15 mouse cellular contexts compared by ENCODE assay signal in genomic region chr12:83208841-83209240, GRCm38 (mm10).
DNase-seq lines count a peak whose midpoint lies in the region; ATAC-seq lines count a peak whose summit lies in the region.
"Had no signal": no experiment of that assay in that cellular context is flagged by ENCODE, and none has a peak within 500 bp of the region (broad histone marks: within the 10 kb centered on the region; RNA-seq: fewer than 3 reads in every experiment).

No protein-coding gene starts in this region.

- WGBS in forebrain, embryonic 15.5 days, result 61% methylated on average over 6 of the region's 6 CpGs
- WGBS in forebrain, embryonic 14.5 days, result 66% methylated on average over 6 of the region's 6 CpGs
- WGBS in heart, embryonic 16.5 days, result 57% methylated on average over 6 of the region's 6 CpGs
- WGBS in midbrain, embryonic 12.5 days, result 73% methylated on average over 6 of the region's 6 CpGs
- 64% methylated on average over 6 of the region's 6 CpGs for WGBS in midbrain, embryonic 14.5 days

- H3K4me2 ChIP-seq in forebrain, embryonic 15.5 days (replicated peaks), result no peak overlapping the region
- H3K4me2 ChIP-seq in forebrain, embryonic 14.5 days (ENCODE audit: low read length), result no peak overlapping the region
- H3K4me2 ChIP-seq in heart, embryonic 16.5 days (ENCODE audit: low read depth, low read length), result no peak overlapping the region
- no peak overlapping the region for H3K4me2 ChIP-seq in midbrain, embryonic 12.5 days (replicated peaks)
- H3K4me2 ChIP-seq in midbrain, embryonic 14.5 days (ENCODE audit: low read length), result no peak overlapping the region
- H3K4me2 ChIP-seq: kidney, embryonic 15.5 days; midbrain, embryonic 11.5 days had no signal

- no peak overlapping the region for H3K9ac ChIP-seq in forebrain, embryonic 15.5 days (replicated peaks)
- no peak overlapping the region for H3K9ac ChIP-seq in forebrain, embryonic 14.5 days (ENCODE audit: low read length)
- no peak overlapping the region for H3K9ac ChIP-seq in heart, embryonic 16.5 days (ENCODE audit: low read length)
- H3K9ac ChIP-seq in midbrain, embryonic 12.5 days (replicated peaks), result no peak overlapping the region
- H3K9ac ChIP-seq in midbrain, embryonic 14.5 days (replicated peaks; ENCODE audit: low read length), result no peak overlapping the region
- H3K9ac ChIP-seq: kidney, embryonic 15.5 days had no signal

- peak; percentile 52 for DNase-seq in cerebellum, adult 11-12 months
- DNase-seq in cerebellum, adult 8-10 months, result no peak
- no peak for DNase-seq in forebrain, embryonic 14.5 days (ENCODE audit: low spot score)
- DNase-seq in heart, postnatal 4 days, result no peak
- no peak for DNase-seq in midbrain, embryonic 14.5 days
- DNase-seq: heart, adult 11 months; lung, adult 18-20 months; right cerebral cortex, postnatal 14 days had no signal

- no peaks in the 10 kb centered on the region for H3K36me3 ChIP-seq in forebrain, embryonic 15.5 days
- H3K36me3 ChIP-seq in forebrain, embryonic 14.5 days (ENCODE audit: control insufficient read depth, insufficient read depth, low read length), result no peaks in the 10 kb centered on the region
- H3K36me3 ChIP-seq in heart, embryonic 16.5 days (ENCODE audit: control insufficient read depth, insufficient read depth), result no peaks in the 10 kb centered on the region
- H3K36me3 ChIP-seq in midbrain, embryonic 12.5 days, result no peaks in the 10 kb centered on the region
- H3K36me3 ChIP-seq in midbrain, embryonic 14.5 days (ENCODE audit: control insufficient read depth, insufficient read depth, low read length), result no peaks in the 10 kb centered on the region
- H3K36me3 ChIP-seq: G1E; kidney, embryonic 15.5 days had no signal

- H3K27ac ChIP-seq in forebrain, embryonic 15.5 days (replicated peaks), result peak overlapping the region; percentile 50; the same call in 1 of the 2 replicates
- no peak overlapping the region for H3K27ac ChIP-seq in forebrain, embryonic 14.5 days (ENCODE audit: low read depth, low read length)
- H3K27ac ChIP-seq in heart, embryonic 16.5 days (ENCODE audit: low read length), result peak overlapping the region; percentile 68
- 0 out of 2 replicates have a peak overlapping the region, but pooled peaks have one; percentile 10 for H3K27ac ChIP-seq in midbrain, embryonic 12.5 days (replicated peaks)
- no peak overlapping the region for H3K27ac ChIP-seq in midbrain, embryonic 14.5 days (replicated peaks; ENCODE audit: low read depth, low read length)

- peaks cover 28% of the 10 kb centered on the region for H3K4me1 ChIP-seq in forebrain, embryonic 15.5 days
- H3K4me1 ChIP-seq in forebrain, embryonic 14.5 days (ENCODE audit: control insufficient read depth, insufficient read depth, low read length), result peaks cover 11% of the 10 kb centered on the region
- H3K4me1 ChIP-seq in heart, embryonic 16.5 days (ENCODE audit: control insufficient read depth, insufficient read depth, low read length), result peaks cover 33% of the 10 kb centered on the region
- peaks cover 24% of the 10 kb centered on the region for H3K4me1 ChIP-seq in midbrain, embryonic 12.5 days
- peaks cover 19% of the 10 kb centered on the region for H3K4me1 ChIP-seq in midbrain, embryonic 14.5 days (ENCODE audit: control insufficient read depth, insufficient read depth, low read length)

- H3K9me3 ChIP-seq in forebrain, embryonic 15.5 days, result no peaks in the 10 kb centered on the region
- H3K9me3 ChIP-seq in forebrain, embryonic 14.5 days (replicated peaks; ENCODE audit: control insufficient read depth, low read length), result no peaks in the 10 kb centered on the region
- no peaks in the 10 kb centered on the region for H3K9me3 ChIP-seq in heart, embryonic 16.5 days (replicated peaks; ENCODE audit: control insufficient read depth, low read length)
- no peaks in the 10 kb centered on the region for H3K9me3 ChIP-seq in midbrain, embryonic 12.5 days
- H3K9me3 ChIP-seq in midbrain, embryonic 14.5 days (ENCODE audit: control insufficient read depth, low read length), result no peaks in the 10 kb centered on the region
- H3K9me3 ChIP-seq: G1E; kidney, embryonic 15.5 days had no signal

- no peak overlapping the region for H3K4me3 ChIP-seq in forebrain, embryonic 15.5 days
- H3K4me3 ChIP-seq in forebrain, embryonic 14.5 days (ENCODE audit: low read depth, low read length), result no peak overlapping the region
- H3K4me3 ChIP-seq in heart, embryonic 16.5 days (ENCODE audit: low read length), result no peak overlapping the region
- H3K4me3 ChIP-seq in midbrain, embryonic 12.5 days, result no peak overlapping the region
- no peak overlapping the region for H3K4me3 ChIP-seq in midbrain, embryonic 14.5 days (replicated peaks; ENCODE audit: low read depth, low read length)
- H3K4me3 ChIP-seq: kidney, embryonic 15.5 days had no signal

- no peaks in the 10 kb centered on the region for H3K27me3 ChIP-seq in forebrain, embryonic 15.5 days
- no peaks in the 10 kb centered on the region for H3K27me3 ChIP-seq in forebrain, embryonic 14.5 days (replicated peaks; ENCODE audit: control insufficient read depth, insufficient read depth, low read length)
- no peaks in the 10 kb centered on the region for H3K27me3 ChIP-seq in heart, embryonic 16.5 days (ENCODE audit: control insufficient read depth, insufficient read depth, low read length)
- no peaks in the 10 kb centered on the region for H3K27me3 ChIP-seq in midbrain, embryonic 12.5 days
- no peaks in the 10 kb centered on the region for H3K27me3 ChIP-seq in midbrain, embryonic 14.5 days (ENCODE audit: control insufficient read depth, insufficient read depth, low read length)
- H3K27me3 ChIP-seq: kidney, embryonic 15.5 days had no signal

- ATAC-seq in forebrain, embryonic 15.5 days (replicated peaks), result no peak
- ATAC-seq in forebrain, embryonic 14.5 days, result no peak
- ATAC-seq in heart, embryonic 16.5 days (replicated peaks; ENCODE audit: extremely low read depth, insufficient read depth, low FRiP score), result no peak
- ATAC-seq in midbrain, embryonic 12.5 days (ENCODE audit: low FRiP score, low read depth), result no peak
- ATAC-seq in midbrain, embryonic 14.5 days (ENCODE audit: low FRiP score, low TSS enrichment), result no peak
- ATAC-seq: CD4-positive, CD25-positive, alpha-beta regulatory T cell, adult 4 months had no signal

Comparison
In these comparisons a context has a peak if more than half of its experiments do, and no peak if none do; other contexts are left out.
1. H3K27ac ChIP-seq: peak in forebrain, embryonic 15.5 days (single experiment), heart, embryonic 16.5 days (single experiment) and midbrain, embryonic 12.5 days (single experiment); none in forebrain, embryonic 14.5 days (single experiment) and midbrain, embryonic 14.5 days (single experiment).